Mouse (Mus musculus): Measurements from ENCODE around the gene Adcy2. TPM values are rescaled to one million over a fixed set of nuclear protein-coding genes. Genes with fewer than 3 reads are reported as not detected.

Gene Adcy2
- polyA plus RNA-seq, 1 experiment = 2.2 TPM

DNA sequence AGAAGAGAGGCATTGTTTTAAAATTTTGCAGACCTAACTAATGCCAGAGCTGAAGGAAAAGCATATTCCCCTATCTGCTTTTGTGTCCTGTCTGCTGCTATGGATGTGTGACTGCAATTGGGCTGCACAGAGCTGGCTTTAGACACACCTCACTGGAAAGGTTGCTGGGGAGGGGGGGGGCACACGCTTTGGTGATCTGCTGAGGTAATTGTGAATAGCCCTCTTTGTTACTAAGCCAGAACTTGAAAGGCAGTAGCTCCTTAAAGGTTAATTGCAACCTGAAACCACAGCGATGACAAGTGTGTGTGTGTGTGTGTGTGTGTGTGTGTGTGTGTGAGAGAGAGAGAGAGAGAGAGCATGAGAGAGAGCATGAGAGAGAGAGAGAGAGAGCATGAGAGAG lies 25.6 kb upstream of the Adcy2 start:
- no peak overlapping the region for H3K27ac ChIP-seq (ENCODE audit: insufficient read depth, low read length)
- H3K27me3 ChIP-seq (ENCODE audit: control insufficient read depth, insufficient read depth, low read length, poor library complexity, severe bottlenecking) = no peaks in the 10 kb centered on the region
- H3K36me3 ChIP-seq (ENCODE audit: control insufficient read depth, insufficient read depth, low read length, poor library complexity, severe bottlenecking) = no peaks in the 10 kb centered on the region
- H3K4me1 ChIP-seq (ENCODE audit: control insufficient read depth, insufficient read depth, low read length) = no peaks in the 10 kb centered on the region
- no peak overlapping the region for H3K4me3 ChIP-seq (ENCODE audit: low read depth, low read length)
- H3K9ac ChIP-seq (ENCODE audit: low read depth, poor library complexity, severe bottlenecking) = no peak overlapping the region
- no peaks in the 10 kb centered on the region for H3K9me3 ChIP-seq (replicated peaks; ENCODE audit: control insufficient read depth, insufficient read depth, low read length, poor library complexity, severe bottlenecking)
- TF ChIP-seq CTCF (IDR thresholded peaks at IDR 0.05; ENCODE audit: low read depth, low read length) (no peak), POLR2A (IDR thresholded peaks at IDR 0.05; ENCODE audit: insufficient read depth, low read length) (no peak), EP300 (IDR thresholded peaks at IDR 0.05; ENCODE audit: insufficient read depth, low read depth, low read length) (no peak)

DNA sequence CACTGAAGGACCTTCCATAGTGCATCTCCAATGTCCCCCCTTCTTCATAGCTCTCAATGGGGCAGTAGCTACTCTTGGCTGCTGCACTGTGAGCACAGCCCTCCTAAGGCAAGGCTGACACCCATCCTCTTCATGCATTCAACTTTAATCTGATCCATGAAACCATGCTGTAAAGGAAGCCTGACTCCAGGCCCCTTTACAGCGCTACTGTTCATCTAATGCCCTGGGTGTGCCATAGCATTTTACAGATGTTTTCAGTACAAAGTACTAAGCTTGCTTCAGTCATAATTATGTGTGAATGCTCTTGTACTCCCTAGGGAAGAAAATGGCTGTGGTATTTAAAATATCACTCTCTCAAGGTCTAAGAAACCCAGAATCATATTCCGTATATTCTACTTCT lies 23.9 kb upstream of the Adcy2 start:
- no peak for TF ChIP-seq POLR2A (IDR thresholded peaks at IDR 0.05; ENCODE audit: insufficient read depth, low read length)
- no peak for TF ChIP-seq EP300 (IDR thresholded peaks at IDR 0.05; ENCODE audit: insufficient read depth, low read depth, low read length)
- no peak for TF ChIP-seq CTCF (IDR thresholded peaks at IDR 0.05; ENCODE audit: low read depth, low read length)
- Histone ChIP-seq H3K4me1 (ENCODE audit: control insufficient read depth, insufficient read depth, low read length) (no peaks in the 10 kb centered on the region), H3K27ac (ENCODE audit: insufficient read depth, low read length) (no peak overlapping the region), H3K27me3 (ENCODE audit: control insufficient read depth, insufficient read depth, low read length, poor library complexity, severe bottlenecking) (no peaks in the 10 kb centered on the region), H3K36me3 (ENCODE audit: control insufficient read depth, insufficient read depth, low read length, poor library complexity, severe bottlenecking) (no peaks in the 10 kb centered on the region), H3K9me3 (replicated peaks; ENCODE audit: control insufficient read depth, insufficient read depth, low read length, poor library complexity, severe bottlenecking) (no peaks in the 10 kb centered on the region), H3K4me3 (ENCODE audit: low read depth, low read length) (no peak overlapping the region), H3K9ac (ENCODE audit: low read depth, poor library complexity, severe bottlenecking) (no peak overlapping the region)

DNA sequence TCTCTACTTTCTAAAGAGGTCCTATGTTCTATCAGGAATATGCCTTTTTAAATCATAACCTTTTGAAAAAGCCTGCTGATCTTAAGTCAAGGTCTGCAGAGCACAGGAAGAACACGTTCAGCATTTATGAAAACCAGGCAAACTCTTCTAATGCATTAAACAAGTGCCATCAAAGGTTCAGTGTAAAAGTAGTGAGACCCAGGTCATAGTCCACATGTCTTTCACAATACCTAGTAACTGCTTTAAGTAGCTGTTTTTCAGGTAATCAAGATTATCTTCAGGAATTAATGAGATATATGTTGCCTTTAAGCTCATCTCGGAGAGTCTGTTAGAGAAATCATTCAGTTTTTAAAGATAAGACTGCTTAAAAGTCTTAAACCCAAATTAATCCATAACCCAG lies 21.2 kb upstream of the Adcy2 start:
- H3K36me3 ChIP-seq (ENCODE audit: control insufficient read depth, insufficient read depth, low read length, poor library complexity, severe bottlenecking) = no peaks in the 10 kb centered on the region
- H3K9ac ChIP-seq (ENCODE audit: low read depth, poor library complexity, severe bottlenecking) = no peak overlapping the region
- H3K27ac ChIP-seq (ENCODE audit: insufficient read depth, low read length) = no peak overlapping the region
- TF ChIP-seq POLR2A (IDR thresholded peaks at IDR 0.05; ENCODE audit: insufficient read depth, low read length) (no peak), CTCF (IDR thresholded peaks at IDR 0.05; ENCODE audit: low read depth, low read length) (no peak), EP300 (IDR thresholded peaks at IDR 0.05; ENCODE audit: insufficient read depth, low read depth, low read length) (no peak)
- no peaks in the 10 kb centered on the region for H3K27me3 ChIP-seq (ENCODE audit: control insufficient read depth, insufficient read depth, low read length, poor library complexity, severe bottlenecking)
- no peaks in the 10 kb centered on the region for H3K4me1 ChIP-seq (ENCODE audit: control insufficient read depth, insufficient read depth, low read length)
- no peak overlapping the region for H3K4me3 ChIP-seq (ENCODE audit: low read depth, low read length)
- H3K9me3 ChIP-seq (replicated peaks; ENCODE audit: control insufficient read depth, insufficient read depth, low read length, poor library complexity, severe bottlenecking) = no peaks in the 10 kb centered on the region

DNA sequence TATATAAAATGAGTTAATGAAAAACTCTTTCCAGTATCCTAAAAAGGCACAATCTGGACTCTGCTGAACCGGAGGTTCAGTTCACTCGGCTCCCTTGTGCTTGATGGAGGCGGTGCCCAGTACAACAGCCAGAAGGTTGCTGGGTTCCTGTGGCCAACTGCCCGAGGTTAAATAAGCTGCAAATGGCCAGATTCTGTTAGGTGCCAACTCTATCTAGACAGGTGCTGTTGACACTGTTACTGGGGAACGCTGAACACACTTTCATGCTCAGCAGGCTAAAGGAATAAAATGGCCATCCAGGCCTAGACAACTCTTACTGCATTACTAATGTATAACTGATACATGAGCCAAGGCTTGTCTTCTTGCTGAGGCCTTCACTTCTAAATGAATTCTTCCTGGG lies 7.6 kb upstream of the Adcy2 start:
- Histone ChIP-seq H3K27ac (ENCODE audit: insufficient read depth, low read length) (no peak overlapping the region), H3K9me3 (replicated peaks; ENCODE audit: control insufficient read depth, insufficient read depth, low read length, poor library complexity, severe bottlenecking) (no peaks in the 10 kb centered on the region), H3K27me3 (ENCODE audit: control insufficient read depth, insufficient read depth, low read length, poor library complexity, severe bottlenecking) (no peaks in the 10 kb centered on the region), H3K9ac (ENCODE audit: low read depth, poor library complexity, severe bottlenecking) (no peak overlapping the region), H3K4me1 (ENCODE audit: control insufficient read depth, insufficient read depth, low read length) (no peaks in the 10 kb centered on the region), H3K36me3 (ENCODE audit: control insufficient read depth, insufficient read depth, low read length, poor library complexity, severe bottlenecking) (no peaks in the 10 kb centered on the region), H3K4me3 (ENCODE audit: low read depth, low read length) (no peak overlapping the region)
- TF ChIP-seq EP300 (IDR thresholded peaks at IDR 0.05; ENCODE audit: insufficient read depth, low read depth, low read length) (no peak), POLR2A (IDR thresholded peaks at IDR 0.05; ENCODE audit: insufficient read depth, low read length) (no peak), CTCF (IDR thresholded peaks at IDR 0.05; ENCODE audit: low read depth, low read length) (no peak)

DNA sequence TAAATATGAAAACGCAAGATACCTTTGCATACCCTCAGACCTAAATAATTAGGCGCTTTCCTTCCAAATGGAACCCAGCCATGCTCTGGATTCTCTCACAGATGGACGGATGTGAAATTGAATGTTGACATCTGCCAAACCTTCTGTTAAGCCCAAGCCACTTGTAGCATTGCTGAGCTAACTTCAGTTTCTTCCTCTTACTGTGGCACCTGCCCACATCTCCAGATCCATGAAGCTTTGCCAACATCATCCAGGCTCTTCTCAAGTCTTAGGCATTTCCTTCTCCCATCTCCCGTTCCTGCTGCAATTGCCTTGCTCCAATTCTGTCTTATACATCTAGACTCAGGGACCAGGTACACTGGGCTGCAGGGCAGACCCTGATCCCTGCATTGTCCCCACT lies 6.8 kb upstream of the Adcy2 start:
- Histone ChIP-seq H3K9ac (ENCODE audit: low read depth, poor library complexity, severe bottlenecking) (no peak overlapping the region), H3K27ac (ENCODE audit: insufficient read depth, low read length) (no peak overlapping the region)
- no peak for TF ChIP-seq EP300 (IDR thresholded peaks at IDR 0.05; ENCODE audit: insufficient read depth, low read depth, low read length)
- no peak for TF ChIP-seq POLR2A (IDR thresholded peaks at IDR 0.05; ENCODE audit: insufficient read depth, low read length)
- TF ChIP-seq CTCF (IDR thresholded peaks at IDR 0.05; ENCODE audit: low read depth, low read length) = no peak

DNA sequence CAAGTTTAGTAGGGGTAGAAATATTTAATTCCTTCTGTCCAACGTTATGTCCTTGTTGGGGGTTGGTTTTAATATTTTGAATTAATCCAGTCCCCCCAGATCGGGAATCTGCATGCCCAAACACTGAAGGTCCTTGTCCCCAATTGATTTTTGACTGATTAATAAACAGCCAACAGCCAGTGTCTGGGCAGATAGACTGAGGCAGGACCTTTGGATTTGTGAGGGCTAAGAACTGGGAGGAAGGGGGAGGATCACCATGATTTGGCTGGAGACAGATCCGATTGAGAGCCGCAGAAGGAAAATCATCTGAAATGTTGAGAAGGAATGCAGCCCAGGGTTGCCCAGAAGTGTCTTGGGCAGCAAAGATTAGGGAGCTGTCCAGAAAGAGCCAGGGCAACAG lies 5.1 kb upstream of the Adcy2 start:
- Histone ChIP-seq H3K27me3 (ENCODE audit: control insufficient read depth, insufficient read depth, low read length, poor library complexity, severe bottlenecking) (0 out of 2 replicates have a peak, but pooled peaks cover 2% of the 10 kb centered on the region), H3K4me3 (ENCODE audit: low read depth, low read length) (no peak overlapping the region), H3K27ac (ENCODE audit: insufficient read depth, low read length) (no peak overlapping the region), H3K4me1 (ENCODE audit: control insufficient read depth, insufficient read depth, low read length) (no peaks in the 10 kb centered on the region), H3K9me3 (replicated peaks; ENCODE audit: control insufficient read depth, insufficient read depth, low read length, poor library complexity, severe bottlenecking) (no peaks in the 10 kb centered on the region), H3K36me3 (ENCODE audit: control insufficient read depth, insufficient read depth, low read length, poor library complexity, severe bottlenecking) (no peaks in the 10 kb centered on the region), H3K9ac (ENCODE audit: low read depth, poor library complexity, severe bottlenecking) (no peak overlapping the region)
- TF ChIP-seq EP300 (IDR thresholded peaks at IDR 0.05; ENCODE audit: insufficient read depth, low read depth, low read length) (no peak), POLR2A (IDR thresholded peaks at IDR 0.05; ENCODE audit: insufficient read depth, low read length) (no peak), CTCF (IDR thresholded peaks at IDR 0.05; ENCODE audit: low read depth, low read length) (no peak)

More for the DNA sequence above, 6.8 kb upstream of the Adcy2 start:
- no peaks in the 10 kb centered on the region for H3K36me3 ChIP-seq (ENCODE audit: control insufficient read depth, insufficient read depth, low read length, poor library complexity, severe bottlenecking)
- H3K9me3 ChIP-seq (replicated peaks; ENCODE audit: control insufficient read depth, insufficient read depth, low read length, poor library complexity, severe bottlenecking) = no peaks in the 10 kb centered on the region
- H3K4me1 ChIP-seq (ENCODE audit: control insufficient read depth, insufficient read depth, low read length) = no peaks in the 10 kb centered on the region
- 0 out of 2 replicates have a peak, but pooled peaks cover under 1% of the 10 kb centered on the region for H3K27me3 ChIP-seq (ENCODE audit: control insufficient read depth, insufficient read depth, low read length, poor library complexity, severe bottlenecking)
- no peak overlapping the region for H3K4me3 ChIP-seq (ENCODE audit: low read depth, low read length)

All from ES-Bruce4 (cell line).